Mouse (Mus musculus) testis, adult 2 months (tissue): ENCODE data around the gene Fbxl12.

Source experiments
- CTCF ChIP-seq: fragments of 200-500 bp; IDR thresholded peaks from 2 replicates; pipeline ENCODE4 v1.5.1; 2012; ENCODE audit warnings: low read depth, mild to moderate bottlenecking, inconsistent platforms, low read length, moderate library complexity; ENCODE audit not compliant: control insufficient read depth, insufficient read depth, insufficient replicate concordance
- POLR2A ChIP-seq: fragments of 200-500 bp; IDR thresholded peaks from 2 replicates; pipeline ENCODE4 v1.6.1; 2012; ENCODE audit warnings: low read depth, mild to moderate bottlenecking, inconsistent platforms, low read length, moderate library complexity; ENCODE audit not compliant: control insufficient read depth

DNA sequence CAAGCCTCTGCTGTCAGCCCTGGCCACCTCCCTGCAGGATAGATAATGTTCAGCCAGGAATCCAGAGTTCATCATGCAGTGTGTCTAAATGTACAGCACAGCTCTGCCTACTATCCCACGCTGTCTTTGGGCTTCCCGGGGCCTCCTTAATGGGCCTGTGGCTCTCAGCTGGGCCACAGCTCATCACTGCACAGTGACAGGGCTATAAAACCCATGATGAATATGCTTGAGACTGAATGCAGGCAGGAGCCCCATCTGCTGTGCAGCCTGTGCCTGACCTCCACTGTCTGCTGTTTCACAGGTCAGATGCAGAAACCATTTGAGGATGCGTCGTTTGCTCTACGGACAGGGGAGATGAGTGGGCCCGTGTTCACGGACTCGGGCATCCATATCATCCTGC is 18.3 kb upstream of the Fbxl12 start:
- TF ChIP-seq CTCF = no peak
- TF ChIP-seq POLR2A = no peak
